Mouse (Mus musculus) naive thymus-derived CD4-positive, alpha-beta T cell, adult 5 months (primary cell): Measurements from ENCODE around the gene Tmem219. TPM values are rescaled to one million over a fixed set of nuclear protein-coding genes. Genes with fewer than 3 reads are reported as not detected.

ENCODE experiments used
- polyA plus RNA-seq: library from polyadenylated mRNA; unstranded; fragments of 100-300 nt; shearing (Covaris generic); gene quantifications from one replicate; pipeline ENCODE4 v1.2.1, GENCODE M21; 2017

Tmem219 gene
- 32.2 TPM for polyA plus RNA-seq

GRCm38 (mm10) chr7:126922624-126923060 lies at the start of gene Tmem219:
Tmem219 (minus strand) TSS chr7:126922917.

GRCm38 (mm10) chr7:126949793-126950646 lies 27.3 kb upstream of the Tmem219 start, which contains the start of gene Sez6l2:
Sez6l2 (plus strand) TSS chr7:126950563.

DNA sequence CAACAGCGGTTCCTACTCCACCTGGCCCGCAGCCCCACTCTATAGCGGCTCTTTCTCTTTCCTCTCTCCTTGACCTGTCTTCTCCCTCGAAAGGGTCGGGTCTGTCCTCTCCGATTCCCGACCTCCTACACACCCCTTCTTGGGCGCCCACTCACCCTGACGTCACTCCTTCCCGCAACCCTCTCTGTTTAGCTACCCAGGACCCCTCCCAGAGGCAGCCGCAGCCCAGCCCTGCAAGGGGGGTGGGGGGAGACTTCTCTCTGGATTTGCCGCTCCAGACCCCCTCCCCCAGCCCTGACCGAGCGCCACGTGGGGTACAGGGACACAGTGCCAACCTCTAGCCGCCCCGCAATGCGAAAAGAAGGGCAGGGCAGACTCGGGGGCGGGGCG lies 26.7 kb upstream of the Tmem219 start, which contains the start of gene Asphd1:
Gene Asphd1, minus strand, starts transcription at position 180 of the 390 bp plus-strand sequence.

DNA sequence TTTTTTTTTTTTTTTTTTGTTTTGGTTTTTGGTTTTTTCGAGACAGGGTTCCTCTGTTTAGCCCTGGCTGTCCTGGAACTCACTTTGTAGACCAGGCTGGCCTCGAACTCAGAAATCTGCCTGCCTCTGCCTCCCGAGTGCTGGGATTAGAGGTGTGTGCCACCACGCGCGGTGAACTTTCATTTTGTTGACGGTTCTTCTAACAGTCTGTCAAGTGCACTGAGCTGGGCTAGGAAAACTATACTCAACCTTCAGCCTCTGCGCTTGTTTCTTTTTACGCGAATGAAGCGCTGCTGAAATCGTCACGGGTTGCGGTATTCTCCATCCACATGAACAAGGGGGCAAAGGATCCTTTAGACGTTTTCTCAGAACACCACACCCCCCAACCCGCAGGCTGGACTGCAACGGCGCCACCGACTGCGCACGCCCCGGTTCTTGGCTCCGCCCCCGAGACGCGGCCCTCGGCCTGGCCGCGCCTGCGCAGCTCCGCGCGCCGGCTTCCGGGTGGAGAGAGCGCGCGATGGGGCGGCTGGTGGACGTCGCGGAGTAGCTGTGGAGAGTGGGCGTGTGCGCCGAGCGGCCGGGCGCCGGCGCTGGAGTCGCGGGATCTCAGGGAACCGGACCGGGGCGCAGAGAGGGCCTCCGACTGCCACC lies 5.8 kb upstream of the Tmem219 start, which contains the start of gene Kctd13:
Gene Kctd13, plus strand, starts transcription at position 496 of the 654 bp plus-strand sequence.

DNA sequence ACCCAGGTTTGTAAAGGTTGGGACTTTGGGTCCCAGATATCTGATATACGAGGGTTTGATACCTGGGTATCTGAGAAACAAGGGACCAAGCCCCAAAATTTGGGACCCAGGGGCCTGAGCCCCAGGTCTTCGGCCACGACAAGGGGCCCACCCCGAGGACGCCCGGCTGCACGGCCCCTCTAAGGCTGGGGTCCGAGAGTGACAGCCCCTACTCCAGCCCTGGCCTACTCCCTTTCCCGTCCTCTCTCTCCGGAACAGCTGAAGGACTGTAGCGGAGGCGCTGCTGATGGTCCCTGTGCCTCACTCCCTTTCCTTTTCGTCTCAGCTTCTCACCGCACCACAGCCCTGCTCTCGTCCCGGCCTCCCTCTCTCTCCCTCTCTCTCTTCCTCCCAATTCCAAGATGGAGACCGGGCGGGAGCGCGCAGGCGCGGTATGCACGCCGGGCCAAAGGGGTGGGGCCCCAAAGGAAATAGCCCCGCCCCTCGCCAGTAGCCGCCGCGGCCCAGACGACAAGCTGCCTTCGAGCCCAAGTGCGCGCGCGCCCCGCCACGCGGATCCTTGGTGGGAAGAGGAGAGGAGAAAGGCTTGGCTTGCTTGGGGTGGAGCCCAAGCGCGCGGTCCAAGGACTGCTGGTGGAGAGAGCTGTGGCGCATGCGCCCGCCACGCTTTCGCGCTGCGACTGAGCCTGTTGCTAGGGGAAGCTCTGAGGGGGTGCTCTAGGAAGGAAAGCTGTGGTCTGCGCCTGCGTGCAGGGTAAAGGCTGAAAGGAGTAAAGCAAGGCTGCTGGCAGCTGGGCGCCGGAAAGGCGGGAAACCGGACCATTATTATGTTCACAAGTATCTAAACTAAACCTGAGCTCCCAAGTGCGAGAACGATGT lies 38.2 kb downstream of the Tmem219 start, which contains the start of gene Taok2:
Gene Taok2, minus strand, starts transcription at position 418 of the 879 bp plus-strand sequence.

GRCm38 (mm10) chr7:126862147-126862784 lies 60.5 kb downstream of the Tmem219 start, which contains the start of gene Ino80e:
Ino80e (minus strand) TSS chr7:126862377.

GRCm38 (mm10) chr7:126861429-126862130 lies 61.1 kb downstream of the Tmem219 start, which contains the start of gene Hirip3:
Hirip3 (plus strand) TSS chr7:126861972.

DNA sequence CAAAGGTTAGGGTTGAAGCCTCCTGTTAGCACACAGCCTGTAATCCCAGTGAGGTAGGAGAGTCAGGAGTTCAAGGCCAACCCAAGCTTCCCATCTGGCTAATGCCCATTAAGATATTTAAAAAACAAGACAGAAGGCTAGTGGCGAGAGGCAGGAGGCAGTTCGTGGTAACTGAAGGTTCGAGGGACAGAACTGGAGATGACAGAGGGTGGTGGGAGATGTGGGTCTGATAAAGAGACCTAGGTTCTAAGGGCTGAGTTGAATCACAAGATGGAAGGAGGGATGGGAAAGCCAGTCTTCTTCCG lies 75.6 kb downstream of the Tmem219 start, which contains the start of gene Doc2a:
Gene Doc2a, plus strand, starts transcription at position 301 of the 305 bp plus-strand sequence.

Other genes with a start within 250 kb of the Tmem219 start
- 0.36 TPM for gene Sult1a1, start 246.5 kb downstream of the Tmem219 start, polyA plus RNA-seq
- gene Bola2, start 227.5 kb downstream of the Tmem219 start, polyA plus RNA-seq, result 80.9 TPM
- 3.5 TPM for gene Slx1b, start 227.1 kb downstream of the Tmem219 start, polyA plus RNA-seq
- gene Coro1a, start 215.1 kb downstream of the Tmem219 start, polyA plus RNA-seq, result 2,123 TPM
- gene Mapk3, start 163.3 kb downstream of the Tmem219 start, polyA plus RNA-seq, result 20.2 TPM
- 0.81 TPM for gene Gdpd3, start 156.6 kb downstream of the Tmem219 start, polyA plus RNA-seq
- 416 TPM for gene Ypel3, start 146.0 kb downstream of the Tmem219 start, polyA plus RNA-seq
- 5.2 TPM for gene Tbx6, start 141.4 kb downstream of the Tmem219 start, polyA plus RNA-seq
- gene Ppp4c, start 130.4 kb downstream of the Tmem219 start, polyA plus RNA-seq, result 341 TPM
- gene Fam57b, start 125.2 kb downstream of the Tmem219 start, polyA plus RNA-seq, result not detected
- gene 4930451I11Rik, start 91.3 kb downstream of the Tmem219 start, polyA plus RNA-seq, result not detected
- gene Doc2a, start 75.5 kb downstream of the Tmem219 start, polyA plus RNA-seq, result not detected
- 10.0 TPM for gene Hirip3, start 60.9 kb downstream of the Tmem219 start, polyA plus RNA-seq
- gene Ino80e, start 60.5 kb downstream of the Tmem219 start, polyA plus RNA-seq, result 49.0 TPM
- 44.2 TPM for gene Taok2, start 38.2 kb downstream of the Tmem219 start, polyA plus RNA-seq
- 37.5 TPM for gene Kctd13, start 6.0 kb upstream of the Tmem219 start, polyA plus RNA-seq
- gene Asphd1, start 26.7 kb upstream of the Tmem219 start, polyA plus RNA-seq, result not detected
- 0.36 TPM for gene Sez6l2, start 27.6 kb upstream of the Tmem219 start, polyA plus RNA-seq
- 143 TPM for gene Cdipt, start 53.0 kb upstream of the Tmem219 start, polyA plus RNA-seq
- gene Cdiptos, start 53.2 kb upstream of the Tmem219 start, polyA plus RNA-seq, result 0.70 TPM
- 34.6 TPM for gene Mvp, start 91.7 kb upstream of the Tmem219 start, polyA plus RNA-seq
- gene Pagr1b, start 93.6 kb upstream of the Tmem219 start, polyA plus RNA-seq, result 2.0 TPM
- 34.0 TPM for gene Pagr1a, start 94.4 kb upstream of the Tmem219 start, polyA plus RNA-seq
- 30.6 TPM for gene Gm42742, start 98.2 kb upstream of the Tmem219 start, polyA plus RNA-seq
- 2.7 TPM for gene Prrt2, start 98.3 kb upstream of the Tmem219 start, polyA plus RNA-seq
- 76.6 TPM for gene Maz, start 104.1 kb upstream of the Tmem219 start, polyA plus RNA-seq
- 4.4 TPM for gene Kif22, start 119.6 kb upstream of the Tmem219 start, polyA plus RNA-seq
- not detected for gene Zg16, start 164.4 kb upstream of the Tmem219 start, polyA plus RNA-seq
- 117 TPM for gene AI467606, start 168.4 kb upstream of the Tmem219 start, polyA plus RNA-seq
- gene Qprt, start 199.3 kb upstream of the Tmem219 start, polyA plus RNA-seq, result 9.7 TPM
- 42.1 TPM for gene Spn, start 214.9 kb upstream of the Tmem219 start, polyA plus RNA-seq